Mouse (Mus musculus): ENCODE results near the gene Gria1.

Gene Gria1

DNA sequence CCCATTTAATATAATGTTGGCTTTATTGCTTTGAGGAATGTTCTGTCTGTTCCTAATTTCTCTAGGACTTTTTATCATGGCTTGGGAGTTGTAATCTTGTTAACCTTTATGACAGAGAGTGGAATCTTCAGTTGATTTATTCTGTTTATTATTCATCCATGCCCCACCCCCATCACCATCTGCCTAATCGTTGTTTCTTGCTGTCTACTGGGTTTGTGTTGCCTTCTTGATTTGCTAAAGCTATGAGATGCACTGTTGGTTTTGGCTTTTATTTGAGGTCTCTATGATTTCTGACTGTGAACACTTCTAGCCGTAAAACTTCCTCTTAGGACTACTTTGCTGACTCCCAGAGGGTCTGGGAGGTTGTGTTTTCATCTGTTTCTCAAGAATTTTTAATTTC lies 294.9 kb downstream of the Gria1 start:
- DNase-seq, result peak in 1 of 2 experiments; percentile 46

DNA sequence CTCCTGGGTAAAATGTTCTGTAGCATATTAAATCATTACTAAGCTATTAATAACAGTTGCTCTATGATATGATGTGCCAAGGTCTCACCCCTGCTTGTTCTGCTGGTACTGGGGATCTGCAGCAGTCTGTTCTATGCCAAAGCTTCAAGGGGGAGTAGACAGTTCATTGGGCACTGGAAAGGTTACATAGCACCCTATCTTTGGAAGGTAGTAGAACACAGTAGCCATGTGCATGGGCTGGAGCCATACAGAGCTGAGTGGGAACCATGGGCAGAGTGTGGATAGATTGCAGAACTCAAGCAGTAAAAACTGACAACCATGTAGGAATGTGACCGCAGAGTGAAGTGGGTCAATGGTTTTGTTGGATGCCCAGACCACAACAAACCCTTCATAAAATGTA lies 295.7 kb downstream of the Gria1 start:
- no peak for DNase-seq

GRCm38 (mm10) chr11:57317063-57317462 lies 305.9 kb downstream of the Gria1 start:
- no peak for DNase-seq

GRCm38 (mm10) chr11:57317478-57317877 lies 306.3 kb downstream of the Gria1 start:
- DNase-seq, result no peak

DNA sequence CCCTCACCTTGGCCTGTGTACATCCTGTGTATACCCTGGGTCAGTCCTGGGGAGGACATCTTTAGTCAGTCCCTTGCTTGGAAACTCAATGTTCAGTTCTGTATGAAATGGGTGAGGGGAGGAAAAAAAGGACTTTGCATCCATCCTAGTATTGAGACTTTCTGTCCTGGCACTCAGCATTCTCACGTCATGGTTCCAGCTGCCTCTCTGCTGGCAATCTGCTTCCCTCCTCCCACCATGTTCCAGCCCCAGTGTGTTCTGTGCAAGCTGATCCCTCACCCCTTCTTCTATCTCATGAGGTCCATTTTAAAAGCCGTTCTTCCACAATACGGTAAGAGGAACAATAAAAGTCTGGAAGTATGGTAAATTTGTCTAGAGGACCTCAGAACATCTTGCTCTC lies 308.2 kb downstream of the Gria1 start:
- no peak for DNase-seq

DNA sequence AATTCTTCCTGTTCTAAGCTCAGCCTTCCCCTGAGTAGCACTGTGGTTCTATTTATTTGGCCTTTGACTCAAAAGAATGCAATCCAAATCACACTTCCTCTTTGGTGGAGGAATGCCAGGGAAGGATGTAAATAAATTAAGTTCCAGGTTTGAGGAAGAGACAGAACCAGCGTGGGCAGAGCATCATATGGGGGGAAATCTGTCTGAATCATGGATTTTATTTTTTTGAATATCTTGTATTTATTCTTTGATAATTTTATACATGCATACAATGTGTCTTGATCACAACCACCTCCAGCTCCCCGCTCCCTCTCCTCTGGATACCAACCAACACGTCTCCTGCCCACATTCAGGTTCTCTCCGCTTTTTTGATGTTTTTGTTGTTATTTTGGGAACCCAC lies 312.9 kb downstream of the Gria1 start:
- no peak for DNase-seq
